Mouse (Mus musculus) ES-E14 (cell line): ENCODE results near the gene Xcr1. TPM values are rescaled to one million over a fixed set of nuclear protein-coding genes. Genes with fewer than 3 reads are reported as not detected.

Experiments used
- DNase-seq: peaks from one replicate; pipeline ENCODE4 v3.0.0-alpha.2; 2013; ENCODE audit warnings: low read depth, low spot score
- H3K27ac ChIP-seq: 2 replicates; pipeline ENCODE4 v1.5.1; 2012; ENCODE audit warnings: low read depth, mild to moderate bottlenecking, low read length, moderate library complexity, mixed read lengths; ENCODE audit not compliant: poor library complexity, insufficient read depth, severe bottlenecking
- H3K36me3 ChIP-seq: 2 replicates; pipeline ENCODE4 v1.6.1; 2012; ENCODE audit warnings: mild to moderate bottlenecking, low read length, moderate library complexity, mixed read lengths; ENCODE audit not compliant: control insufficient read depth, poor library complexity, insufficient read depth, severe bottlenecking
- H3K4me1 ChIP-seq, 2 experiments: fragments of 150-350 bp in 1 of 2; sonication (generic) in 1 of 2; 2 replicates each; pipeline ENCODE4 v1.6.1; 2012; ENCODE audit warnings: low read length in 2 of 2, mild to moderate bottlenecking in 1 of 2, mixed read lengths in 1 of 2; ENCODE audit not compliant: control insufficient read depth in 2 of 2, insufficient read depth in 2 of 2, poor library complexity in 1 of 2
- H3K4me3 ChIP-seq, 2 experiments: fragments of 150-350 bp in 1 of 2; sonication (generic) in 1 of 2; 2 replicates each; pipeline ENCODE4 v1.5.1; 2012; ENCODE audit warnings: low read length in 2 of 2, low read depth in 1 of 2, mild to moderate bottlenecking in 1 of 2, mixed read lengths in 1 of 2; ENCODE audit not compliant: insufficient read depth in 1 of 2, poor library complexity in 1 of 2, severe bottlenecking in 1 of 2
- H3K9ac ChIP-seq: 2 replicates; pipeline ENCODE4 v1.6.1; 2012; ENCODE audit warnings: low read depth, mild to moderate bottlenecking, low read length, mixed read lengths; ENCODE audit not compliant: poor library complexity, insufficient read depth, severe bottlenecking
- H3K9me3 ChIP-seq: fragments of 150-350 bp; sonication (generic); 2 replicates; pipeline ENCODE4 v1.6.1; 2012; ENCODE audit warnings: low read depth, mild to moderate bottlenecking, low read length; ENCODE audit not compliant: control insufficient read depth, insufficient read depth
- CHD2 ChIP-seq: IDR thresholded peaks from 2 replicates; pipeline ENCODE4 v1.6.1; 2014; ENCODE audit warnings: mild to moderate bottlenecking, low read depth, low read length, inconsistent platforms
- HCFC1 ChIP-seq: IDR thresholded peaks from 2 replicates; pipeline ENCODE4 v1.6.1; 2012; ENCODE audit warnings: low read length, inconsistent platforms, borderline replicate concordance; ENCODE audit not compliant: insufficient read depth
- MAFK ChIP-seq: IDR thresholded peaks from 2 replicates; pipeline ENCODE4 v1.6.1; 2014; ENCODE audit warnings: mild to moderate bottlenecking, low read depth, low read length, inconsistent platforms; ENCODE audit not compliant: insufficient read depth
- ZC3H11A ChIP-seq: IDR thresholded peaks from 2 replicates; pipeline ENCODE4 v1.6.1; 2012; ENCODE audit warnings: low read depth, mild to moderate bottlenecking, inconsistent platforms, low read length, borderline replicate concordance
- ZNF384 ChIP-seq: IDR thresholded peaks from 2 replicates; pipeline ENCODE4 v1.6.1; 2012; ENCODE audit warnings: low read depth, low read length, inconsistent platforms
- in situ Hi-C, 2 experiments: fragments of 600-800 bp; cut with MboI; formaldehyde crosslinking; loops; one replicate each; pipeline ENCODE4 v1.15.1; 2025; ENCODE audit warnings: low sequenced_read_pairs in 2 of 2, inconsistent platforms in 1 of 2; ENCODE audit not compliant: unreplicated experiment in 2 of 2
- total RNA-seq: library from RNA; depleted of rRNA; stranded (reverse); fragments of 300-350 nt; gene quantifications from 2 replicates; pipeline ENCODE4 v1.2.3, GENCODE M21; 2012

Xcr1 gene
- total RNA-seq, 1 experiment, result 0.09 TPM

DNA sequence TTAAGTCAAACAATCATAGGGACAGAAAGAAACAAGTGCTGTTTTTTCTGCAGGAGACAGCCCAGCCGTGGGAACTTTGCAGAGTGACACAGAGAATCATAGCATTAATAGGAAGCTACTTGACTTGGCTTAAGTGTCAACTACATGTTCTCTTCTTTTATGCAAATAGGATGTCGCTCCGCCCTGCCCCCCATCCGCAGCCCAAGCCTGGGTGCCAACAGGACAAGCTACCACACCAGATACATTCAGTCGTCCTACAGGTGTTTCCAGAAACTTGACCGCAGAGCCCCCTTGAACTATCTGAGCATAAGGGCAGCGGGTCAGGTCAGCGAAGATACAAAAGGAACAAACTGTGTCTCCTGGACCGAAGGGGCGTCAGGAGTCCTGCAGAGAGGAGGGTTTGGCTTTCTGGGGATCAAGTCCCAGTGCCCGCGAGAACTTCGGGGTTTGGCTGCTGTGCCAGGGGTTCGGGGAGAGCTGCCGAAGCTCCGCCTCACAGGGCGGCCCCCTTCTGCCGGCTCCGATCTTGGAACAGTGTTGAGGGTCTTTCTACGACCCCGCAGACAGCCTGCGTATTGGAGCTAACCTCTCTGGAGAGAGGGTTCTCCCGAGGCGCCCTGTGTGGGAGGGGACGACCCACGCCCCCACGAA is 10.6 kb downstream of the Xcr1 start:
- no peaks in the 10 kb centered on the region for H3K36me3 ChIP-seq
- H3K9me3 ChIP-seq, result no peaks in the 10 kb centered on the region
- TF ChIP-seq HCFC1 (no peak), CHD2 (peak; percentile 43; the same call in 1 of the 2 replicates)
- in situ Hi-C loops, result no loop called here
- peak overlapping the region; percentile 71 to 87 for H3K4me3 ChIP-seq
- H3K4me1 ChIP-seq, result no peaks in the 10 kb centered on the region
- peak overlapping the region; percentile 74 for H3K27ac ChIP-seq
- peak; percentile 24 for DNase-seq
- H3K9ac ChIP-seq, result peak overlapping the region; percentile 69

DNA sequence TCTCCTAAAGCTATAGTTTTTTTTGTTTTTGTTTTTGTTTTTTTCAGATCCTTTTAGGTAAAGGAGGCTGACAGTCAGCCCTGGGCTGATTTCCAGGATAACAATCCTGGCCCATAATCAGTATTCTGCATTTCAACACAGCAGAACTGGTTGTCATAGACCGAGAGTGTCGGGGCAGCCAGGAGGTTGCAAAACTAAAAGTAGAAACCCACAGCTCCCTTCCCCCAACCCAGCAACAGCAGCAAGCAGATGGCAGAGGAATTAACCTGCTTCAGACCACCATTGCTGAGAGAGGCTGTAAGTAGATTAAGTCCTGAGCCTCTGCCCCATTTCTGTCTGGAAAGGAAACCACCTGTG is 11.1 kb downstream of the Xcr1 start:
- no peak overlapping the region for H3K9ac ChIP-seq
- DNase-seq, result no peak
- H3K27ac ChIP-seq, result no peak overlapping the region
- H3K9me3 ChIP-seq, result no peaks in the 10 kb centered on the region
- no peaks in the 10 kb centered on the region for H3K36me3 ChIP-seq
- in situ Hi-C loops, result no loop called here
- H3K4me1 ChIP-seq, result no peaks in the 10 kb centered on the region
- TF ChIP-seq ZC3H11A, result no peak
- H3K4me3 ChIP-seq, result peak overlapping the region; percentile 71 to 87

DNA sequence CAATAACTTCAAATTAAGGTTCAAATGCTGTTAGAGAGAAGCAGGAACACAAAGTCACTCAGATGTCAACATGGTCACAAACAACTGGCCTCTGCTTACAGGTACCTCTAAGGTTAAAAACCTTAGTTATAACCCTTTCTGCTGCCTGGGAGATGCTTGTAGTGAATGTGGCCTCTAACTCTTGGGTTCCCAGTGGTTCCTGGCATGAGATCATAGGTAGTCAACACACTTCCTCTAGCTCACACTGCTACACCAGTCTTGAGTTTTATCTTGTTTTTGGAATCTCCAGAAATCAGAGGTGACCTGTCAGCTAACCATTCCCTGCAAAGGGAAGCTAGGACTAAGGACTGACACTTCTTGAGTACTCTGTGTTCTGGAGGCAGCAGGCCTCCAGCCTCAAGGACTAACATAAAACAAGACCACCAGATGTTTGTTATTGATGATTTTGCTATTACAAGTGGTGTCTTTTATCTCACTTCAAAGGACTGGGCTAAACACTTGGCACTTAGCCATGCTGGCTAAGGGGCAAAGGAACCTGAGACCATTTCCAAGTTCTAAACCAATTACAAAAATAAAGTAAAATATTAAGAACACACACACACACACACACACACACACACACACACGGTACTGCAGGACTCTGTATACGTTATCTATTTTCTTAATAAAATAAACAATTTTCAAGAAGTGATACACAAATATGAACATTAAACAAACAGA is 11.7 kb downstream of the Xcr1 start:
- no peak overlapping the region for H3K9ac ChIP-seq
- H3K4me1 ChIP-seq, result no peaks in the 10 kb centered on the region
- in situ Hi-C loops, result no loop called here
- H3K27ac ChIP-seq, result no peak overlapping the region
- H3K9me3 ChIP-seq, result no peaks in the 10 kb centered on the region
- H3K36me3 ChIP-seq, result no peaks in the 10 kb centered on the region
- no peak overlapping the region for H3K4me3 ChIP-seq
- no peak for DNase-seq
- TF ChIP-seq ZC3H11A, result no peak
- no peak for TF ChIP-seq HCFC1
- no peak for TF ChIP-seq CHD2
- TF ChIP-seq ZNF384, result no peak
- no peak for TF ChIP-seq MAFK

DNA sequence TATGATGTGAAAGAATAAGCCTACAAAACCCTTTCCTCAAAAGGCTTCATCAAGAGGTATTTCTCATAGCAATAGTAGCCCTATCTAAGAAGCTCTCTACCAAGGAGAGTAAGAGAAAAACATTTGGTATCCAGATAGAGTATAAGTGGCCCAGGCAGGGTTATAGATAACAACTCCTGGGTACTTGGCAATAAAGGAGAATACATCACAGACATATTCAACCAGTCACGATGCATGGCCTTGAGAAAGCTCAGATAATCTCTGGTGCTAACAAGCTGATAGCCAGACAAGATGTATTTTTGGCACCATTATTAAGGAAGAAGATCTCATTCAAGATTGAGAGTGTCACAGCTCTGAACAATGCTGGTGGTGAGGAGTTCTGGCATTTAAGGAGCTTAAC is 15.3 kb downstream of the Xcr1 start:
- Histone ChIP-seq H3K9me3 (no peaks in the 10 kb centered on the region), H3K36me3 (no peaks in the 10 kb centered on the region; the same call in 1 of the 2 replicates), H3K27ac (no peak overlapping the region), H3K4me3 (no peak overlapping the region), H3K4me1 (no peaks in the 10 kb centered on the region), H3K9ac (no peak overlapping the region)
- in situ Hi-C loops, result no loop called here
- DNase-seq, result no peak
- TF ChIP-seq MAFK (no peak), CHD2 (no peak), HCFC1 (no peak), ZC3H11A (no peak), ZNF384 (no peak)

DNA sequence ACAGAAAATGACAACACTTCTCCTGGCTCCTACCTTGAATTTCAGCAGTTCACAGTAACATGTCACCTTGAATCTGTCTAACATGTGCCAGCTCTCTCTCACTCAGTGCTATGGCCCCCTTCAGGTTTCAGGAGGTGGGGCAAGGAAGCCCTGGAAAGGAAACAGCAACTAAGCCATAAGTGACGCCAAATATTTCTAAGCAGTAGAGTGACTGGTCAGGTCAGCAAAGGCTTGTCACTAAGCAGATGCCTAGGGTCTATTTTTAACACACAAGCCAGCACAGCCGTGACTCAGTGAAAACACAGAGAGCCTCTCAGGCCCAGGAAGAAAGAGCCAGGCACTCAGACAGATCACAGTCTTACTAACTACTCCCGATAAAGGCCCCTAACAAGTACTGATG is 16.7 kb downstream of the Xcr1 start:
- Histone ChIP-seq H3K9ac (no peak overlapping the region), H3K4me1 (no peaks in the 10 kb centered on the region), H3K36me3 (no peaks in the 10 kb centered on the region; the same call in 1 of the 2 replicates), H3K9me3 (no peaks in the 10 kb centered on the region), H3K4me3 (no peak overlapping the region), H3K27ac (no peak overlapping the region)
- TF ChIP-seq HCFC1, result no peak
- TF ChIP-seq ZNF384, result no peak
- no peak for TF ChIP-seq MAFK
- TF ChIP-seq ZC3H11A, result no peak
- no peak for TF ChIP-seq CHD2
- in situ Hi-C loops, result no loop called here
- no peak for DNase-seq
